Mouse (Mus musculus) induced T-regulatory cell, adult 2 months (primary cell): ENCODE data around the gene Iqce.

Experiments
- DNase-seq: peaks from one replicate; pipeline ENCODE4 v3.0.0-alpha.2; 2012; ENCODE audit warnings: low read depth

Gene Iqce

GRCm38 (mm10) chr5:140614141-140614540, 88.0 kb downstream of the Iqce start:
- DNase-seq, result no peak

GRCm38 (mm10) chr5:140612191-140612590, 90.0 kb downstream of the Iqce start:
- DNase-seq, result no peak
